Mouse (Mus musculus): ENCODE measurements around the gene Cyth3. TPM values are rescaled to one million over a fixed set of nuclear protein-coding genes. Genes with fewer than 3 reads are reported as not detected.
A peak's percentile ranks its signal among the peaks of the same experiment; 100 is the strongest.

The Cyth3 gene
- 10 to 100 TPM; 50.2 to 67.5 TPM for total RNA-seq (2021)
- long read RNA-seq, experiment 1, transcript Cyth3-202 (13 exons, 3,738 nt), result major isoform, 81 of 113 reads
- long read RNA-seq, experiment 1, partial matches to known transcripts, result 19 of 113 reads
- long read RNA-seq, experiment 1, other reads (novel, unspliced or antisense), result 13 of 113 reads
- long read RNA-seq, experiment 2, transcript Cyth3-202 (13 exons, 3,738 nt), result major isoform, 89 of 121 reads
- long read RNA-seq, experiment 2, partial matches to known transcripts, result 20 of 121 reads
- long read RNA-seq, experiment 2, other reads (novel, unspliced or antisense), result 12 of 121 reads

GRCm38 (mm10) chr5:143621893-143622622, at the start of gene Cyth3:
Gene Cyth3, plus strand, starts transcription at chr5:143622447.
- DNase-seq (ENCODE audit: low spot score in 2 of 2), result peak; percentile 92 to 93

- DNase-seq (ENCODE audit: low spot score in 2 of 2), result no peak
Measured at GRCm38 (mm10) chr5:143573067-143573466, 49.2 kb upstream of the Cyth3 start.

- DNase-seq (ENCODE audit: low spot score in 2 of 2), result no peak
Measured at GRCm38 (mm10) chr5:143574261-143575178, 47.7 kb upstream of the Cyth3 start.

- no peak for DNase-seq (ENCODE audit: low spot score in 2 of 2)
Measured at GRCm38 (mm10) chr5:143579537-143580203, 42.6 kb upstream of the Cyth3 start.

GRCm38 (mm10) chr5:143580982-143581381, 41.3 kb upstream of the Cyth3 start:
- no peak for DNase-seq (ENCODE audit: low spot score in 2 of 2)

- no peak for DNase-seq (ENCODE audit: low spot score in 2 of 2)
Measured at GRCm38 (mm10) chr5:143581874-143582273, 40.4 kb upstream of the Cyth3 start.

- no peak for DNase-seq (ENCODE audit: low spot score in 2 of 2)
Measured at GRCm38 (mm10) chr5:143583081-143583480, 39.2 kb upstream of the Cyth3 start.

- DNase-seq (ENCODE audit: low spot score in 2 of 2), result no peak
Measured at GRCm38 (mm10) chr5:143584982-143585381, 37.3 kb upstream of the Cyth3 start.

GRCm38 (mm10) chr5:143586386-143586785, 35.9 kb upstream of the Cyth3 start:
- DNase-seq (ENCODE audit: low spot score in 2 of 2), result no peak

- no peak for DNase-seq (ENCODE audit: low spot score in 2 of 2)
Measured at GRCm38 (mm10) chr5:143589108-143589507, 33.1 kb upstream of the Cyth3 start.

GRCm38 (mm10) chr5:143592926-143593325, 29.3 kb upstream of the Cyth3 start:
- DNase-seq (ENCODE audit: low spot score in 2 of 2), result no peak

GRCm38 (mm10) chr5:143593563-143594146, 28.6 kb upstream of the Cyth3 start:
- DNase-seq (ENCODE audit: low spot score in 2 of 2), result no peak

- no peak for DNase-seq (ENCODE audit: low spot score in 2 of 2)
Measured at GRCm38 (mm10) chr5:143594291-143595065, 27.8 kb upstream of the Cyth3 start.

GRCm38 (mm10) chr5:143602051-143602450, 20.2 kb upstream of the Cyth3 start:
- DNase-seq (ENCODE audit: low spot score in 2 of 2), result no peak

- DNase-seq (ENCODE audit: low spot score in 2 of 2), result no peak
Measured at GRCm38 (mm10) chr5:143604157-143604774, 18.0 kb upstream of the Cyth3 start.

GRCm38 (mm10) chr5:143606756-143607155, 15.5 kb upstream of the Cyth3 start:
- DNase-seq (ENCODE audit: low spot score in 2 of 2), result no peak

- no peak for DNase-seq (ENCODE audit: low spot score in 2 of 2)
Measured at GRCm38 (mm10) chr5:143608175-143608574, 14.1 kb upstream of the Cyth3 start.

- DNase-seq (ENCODE audit: low spot score in 2 of 2), result no peak
Measured at GRCm38 (mm10) chr5:143611954-143612353, 10.3 kb upstream of the Cyth3 start.

- no peak for DNase-seq (ENCODE audit: low spot score in 2 of 2)
Measured at GRCm38 (mm10) chr5:143613265-143613664, 9.0 kb upstream of the Cyth3 start.
